Mouse (Mus musculus): ENCODE results near the gene Hacl1.
A peak's percentile ranks its signal among the peaks of the same experiment; 100 is the strongest.

Gene Hacl1

GRCm38 (mm10) chr14:31640890-31641505 is at the start of gene Hacl1, which contains the start of gene Btd:
Hacl1 (minus strand) TSS chr14:31641286.
Btd (plus strand) TSS chr14:31641028.
- DNase-seq (ENCODE audit: low spot score): peak; percentile 96

- DNase-seq (ENCODE audit: low spot score): no peak
Observed at GRCm38 (mm10) chr14:31686231-31686630, 45.1 kb upstream of the Hacl1 start.

- no peak for DNase-seq (ENCODE audit: low spot score)
Observed at GRCm38 (mm10) chr14:31685680-31686079, 44.6 kb upstream of the Hacl1 start.

GRCm38 (mm10) chr14:31684343-31685040 is 43.4 kb upstream of the Hacl1 start:
- no peak for DNase-seq (ENCODE audit: low spot score)

- no peak for DNase-seq (ENCODE audit: low spot score)
Observed at GRCm38 (mm10) chr14:31683610-31684009, 42.5 kb upstream of the Hacl1 start.

GRCm38 (mm10) chr14:31681931-31682555 is 41.0 kb upstream of the Hacl1 start:
- DNase-seq (ENCODE audit: low spot score): no peak

- DNase-seq (ENCODE audit: low spot score): no peak
Observed at GRCm38 (mm10) chr14:31681291-31681690, 40.2 kb upstream of the Hacl1 start.

GRCm38 (mm10) chr14:31680656-31681055 is 39.6 kb upstream of the Hacl1 start:
- DNase-seq (ENCODE audit: low spot score): no peak

GRCm38 (mm10) chr14:31671635-31672320 is 30.7 kb upstream of the Hacl1 start:
- DNase-seq (ENCODE audit: low spot score): peak; percentile 54

- peak; percentile 77 for DNase-seq (ENCODE audit: low spot score)
Observed at GRCm38 (mm10) chr14:31669642-31670490, 28.8 kb upstream of the Hacl1 start.

- peak; percentile 86 for DNase-seq (ENCODE audit: low spot score)
Observed at GRCm38 (mm10) chr14:31669161-31669611, 28.1 kb upstream of the Hacl1 start.

- DNase-seq (ENCODE audit: low spot score): peak; percentile 47
Observed at GRCm38 (mm10) chr14:31668326-31668725, 27.2 kb upstream of the Hacl1 start.

- no peak for DNase-seq (ENCODE audit: low spot score)
Observed at GRCm38 (mm10) chr14:31667741-31668140, 26.7 kb upstream of the Hacl1 start.

GRCm38 (mm10) chr14:31666931-31667705 is 26.0 kb upstream of the Hacl1 start:
- DNase-seq (ENCODE audit: low spot score): no peak

- no peak for DNase-seq (ENCODE audit: low spot score)
Observed at GRCm38 (mm10) chr14:31665566-31665940, 24.5 kb upstream of the Hacl1 start.

GRCm38 (mm10) chr14:31664903-31665565 is 23.9 kb upstream of the Hacl1 start:
- DNase-seq (ENCODE audit: low spot score): no peak

GRCm38 (mm10) chr14:31664100-31664902 is 23.2 kb upstream of the Hacl1 start:
- DNase-seq (ENCODE audit: low spot score): peak; percentile 44

GRCm38 (mm10) chr14:31663376-31664099 is 22.5 kb upstream of the Hacl1 start:
- no peak for DNase-seq (ENCODE audit: low spot score)
